Mouse (Mus musculus) adrenal gland, adult 18-20 months (tissue): ENCODE measurements around the gene Pde8a. TPM values are rescaled to one million over a fixed set of nuclear protein-coding genes. Genes with fewer than 3 reads are reported as not detected.

ENCODE experiments used
- DNase-seq, 2 experiments: peaks; one replicate each; pipeline ENCODE4 v3.0.0; 2021 to 2022; ENCODE audit warnings: low spot score in 2 of 2
- total RNA-seq, 2 experiments: library from RNA; stranded (reverse); gene quantifications; 1 replicate in 1 of 2; 2 replicates in 1 of 2; pipeline ENCODE4 v1.2.3; 2021

Pde8a gene
- total RNA-seq, 2 experiments from 2014 or later = 30.2 to 40.6 TPM

DNA sequence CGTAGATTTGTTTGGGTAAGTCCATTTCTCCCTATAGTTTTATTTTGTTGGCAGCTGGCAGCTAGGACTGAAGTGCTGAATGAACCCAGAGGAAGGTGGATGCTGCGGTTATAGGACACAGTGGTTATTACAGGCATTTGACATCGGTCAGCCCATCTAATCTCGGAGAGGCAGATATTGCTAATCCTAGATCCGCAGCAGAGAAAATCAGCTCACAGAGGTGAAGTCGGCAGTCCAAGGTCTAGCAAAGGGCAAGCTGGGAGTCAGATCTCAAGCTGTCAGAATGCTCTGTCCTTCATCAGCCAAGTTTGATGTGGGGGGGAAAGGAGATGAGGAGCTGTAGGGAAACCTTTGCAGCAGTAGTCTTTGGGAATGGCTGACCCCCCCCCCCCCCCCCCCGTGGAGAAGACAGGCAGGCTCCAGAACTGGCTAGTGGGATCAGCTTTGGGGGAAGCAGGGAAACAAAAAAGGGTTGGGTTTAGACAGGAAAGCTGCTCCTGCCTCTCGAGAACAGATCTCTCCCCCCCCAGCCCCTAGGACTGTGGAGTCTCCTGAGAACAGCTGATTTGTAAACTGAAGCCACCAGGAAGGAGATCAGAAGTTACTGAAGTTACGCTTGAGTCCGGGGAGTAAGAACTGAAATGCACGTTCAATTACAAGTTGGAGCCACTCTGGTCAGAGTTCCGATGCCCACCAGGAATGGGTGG, 3.3 kb upstream of the Pde8a start:
- no peak for DNase-seq

DNA sequence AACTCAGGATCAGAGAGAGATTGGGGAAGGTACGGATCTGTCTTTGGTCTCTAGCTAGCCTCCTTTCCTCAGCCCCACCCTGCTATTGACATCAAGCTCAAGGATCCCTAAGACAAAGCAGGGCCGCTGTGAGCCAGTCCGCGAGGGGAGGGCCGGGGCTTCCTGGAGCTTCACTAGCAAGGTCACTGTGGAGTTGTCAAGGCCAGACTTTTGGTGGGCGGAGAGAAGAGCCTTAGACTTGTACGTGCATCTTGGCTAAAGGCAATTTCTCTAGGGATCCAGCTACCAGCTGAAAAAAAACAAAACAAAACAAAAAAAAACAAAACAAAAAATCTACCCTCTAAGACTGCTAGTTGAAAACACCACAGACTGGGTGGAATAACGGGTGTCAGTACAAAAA, 1.6 kb upstream of the Pde8a start:
- DNase-seq = peak; percentile 37 to 47

DNA sequence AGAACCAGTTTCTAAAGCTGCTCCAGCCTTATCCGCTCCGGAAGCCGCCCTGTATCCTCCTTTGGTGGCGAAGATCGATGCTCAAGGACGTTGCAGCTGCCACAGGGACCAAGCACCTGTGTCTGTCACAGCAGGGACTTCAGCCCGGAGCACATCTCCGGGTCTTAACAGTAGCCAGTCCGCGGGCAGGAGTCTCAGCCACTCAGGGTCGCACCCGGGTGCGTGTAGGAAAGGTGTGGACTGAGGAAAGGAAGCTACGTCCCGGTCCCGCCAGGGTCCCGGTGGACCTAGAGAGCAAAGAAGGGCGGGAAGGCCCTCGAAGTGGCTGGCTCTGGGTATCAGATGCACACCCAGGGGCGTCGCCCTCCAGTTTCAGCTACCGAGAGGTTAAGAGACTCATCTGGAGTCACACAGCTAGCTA, 1.1 kb upstream of the Pde8a start:
- peak; percentile 61 to 64 for DNase-seq

DNA sequence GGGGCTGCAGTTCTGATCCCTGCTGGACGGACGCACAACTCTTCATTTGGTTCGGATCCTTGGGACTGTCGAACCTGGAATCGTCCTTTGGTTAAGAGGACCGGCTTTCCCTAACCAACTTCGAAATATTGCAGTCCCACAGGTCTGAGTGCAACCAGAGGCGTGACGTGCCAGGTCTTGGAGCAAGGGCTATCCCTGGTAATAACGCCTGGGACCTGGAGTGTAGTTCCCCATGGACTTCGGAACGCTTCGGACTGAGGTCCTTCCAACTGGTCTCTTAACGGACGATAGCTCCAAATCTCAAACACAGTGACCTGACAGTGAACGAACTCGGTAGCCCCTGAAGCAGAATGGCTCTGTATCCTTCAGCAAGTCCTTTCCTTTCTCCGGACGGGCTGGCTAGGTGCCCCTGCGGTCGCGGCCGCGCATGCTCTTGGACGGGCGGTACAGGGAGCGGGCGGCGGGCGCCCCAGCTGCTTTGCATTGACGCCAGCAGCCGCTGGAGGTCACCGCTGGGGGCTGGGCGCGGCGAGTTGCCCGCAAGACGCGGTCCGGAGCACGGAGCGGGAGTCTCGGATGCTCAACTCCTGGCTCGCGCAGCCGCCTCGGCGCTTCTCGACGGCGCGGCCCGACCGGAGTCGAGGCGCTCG, 574 bp upstream of the Pde8a start:
- peak; percentile 97 to 98 for DNase-seq

DNA sequence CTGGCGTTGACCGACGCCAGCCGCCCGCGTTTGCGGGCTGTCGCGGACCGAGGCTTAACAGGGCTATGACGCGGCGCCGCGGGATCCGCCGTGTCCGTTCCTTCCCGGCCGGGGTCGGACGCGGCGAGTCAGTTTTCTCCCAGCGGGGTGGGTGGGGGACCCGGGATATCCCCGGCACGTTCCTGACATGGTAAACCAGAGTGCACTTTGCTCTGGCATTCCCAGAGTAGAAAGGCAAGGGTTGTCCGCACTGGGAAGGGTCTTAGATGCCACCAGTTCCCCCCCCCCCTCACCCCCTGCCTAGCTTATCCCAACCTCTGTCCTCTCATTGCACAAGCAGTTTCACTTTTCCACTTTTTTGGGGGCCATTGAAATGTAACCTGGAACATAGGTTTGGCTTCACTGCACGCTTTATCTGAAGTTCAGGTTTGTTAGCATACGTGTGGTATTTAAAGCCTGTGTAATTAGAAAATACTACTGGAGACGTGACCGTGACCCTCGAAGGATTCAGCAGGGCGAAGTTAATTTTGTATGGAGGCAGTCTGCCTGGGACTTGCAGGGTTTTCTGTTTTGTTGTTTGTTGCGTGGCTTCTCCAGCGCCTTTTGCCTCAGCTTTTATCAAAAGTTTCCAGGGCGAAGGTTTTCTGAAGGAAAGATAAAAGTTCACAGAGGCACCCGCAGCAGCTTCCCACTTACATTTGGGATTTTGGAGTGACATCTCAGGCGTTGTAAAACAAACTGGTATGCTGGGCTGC, 934 bp downstream of the Pde8a start:
- DNase-seq = peak in 1 of 2 experiments; percentile 14

DNA sequence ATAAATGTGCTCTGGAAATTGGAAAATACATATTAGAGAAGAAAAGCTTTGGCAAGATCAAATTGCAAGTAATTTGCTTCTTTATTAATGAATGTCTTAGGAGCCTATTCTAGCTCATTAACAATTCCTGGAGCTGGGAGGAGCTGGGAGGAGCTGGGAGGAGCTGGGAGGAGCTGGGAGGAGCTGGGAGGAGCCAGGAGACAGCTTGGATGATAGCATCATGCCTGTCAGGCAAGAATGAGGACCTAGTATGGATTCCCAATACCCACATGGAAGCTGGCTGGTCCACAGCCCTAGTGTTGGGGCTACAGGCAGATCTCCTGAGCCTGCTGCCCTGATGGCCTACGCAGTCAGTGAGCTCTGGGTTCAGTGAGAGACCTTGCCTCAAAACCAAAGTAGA, 2.6 kb downstream of the Pde8a start:
- DNase-seq = no peak

DNA sequence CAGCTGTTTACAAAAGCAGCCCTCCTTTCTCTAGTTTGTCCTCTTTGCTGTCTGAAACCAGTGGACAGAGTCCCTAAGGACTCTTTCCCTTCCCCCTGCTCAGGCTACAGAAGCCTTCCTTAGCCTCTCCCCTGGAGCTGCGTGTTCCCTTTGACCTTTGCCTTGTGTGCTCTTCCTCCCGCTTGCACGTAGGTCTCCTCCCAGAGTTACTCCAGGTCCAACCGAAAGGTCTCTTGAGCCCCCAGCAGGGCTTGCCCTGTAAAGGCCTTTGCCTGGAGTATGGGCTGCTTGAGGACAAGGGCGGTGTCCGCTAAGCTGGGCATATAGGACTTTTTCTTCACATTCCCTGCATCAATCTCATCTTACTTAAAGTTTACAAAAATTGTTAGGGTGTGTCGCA, 5.9 kb downstream of the Pde8a start:
- no peak for DNase-seq

DNA sequence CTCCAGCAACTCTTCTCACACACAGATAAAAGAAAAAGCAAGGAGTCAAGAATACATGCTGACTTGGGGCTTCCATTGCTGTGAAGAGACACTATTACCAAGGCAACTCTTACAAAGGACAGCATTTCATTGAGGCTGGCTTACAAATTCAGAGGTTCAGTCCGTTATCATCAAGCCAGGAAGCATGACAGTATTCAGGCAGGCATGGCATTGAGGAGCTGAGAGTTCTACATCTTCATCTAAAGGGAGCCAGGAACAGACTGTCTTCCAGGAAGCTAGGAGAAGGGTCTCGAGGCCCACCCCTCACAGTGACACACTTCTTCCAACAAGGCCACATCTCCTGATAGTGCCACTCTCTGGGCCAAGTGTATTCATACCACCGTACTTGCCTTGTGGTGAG, 7.0 kb downstream of the Pde8a start:
- DNase-seq = no peak

DNA sequence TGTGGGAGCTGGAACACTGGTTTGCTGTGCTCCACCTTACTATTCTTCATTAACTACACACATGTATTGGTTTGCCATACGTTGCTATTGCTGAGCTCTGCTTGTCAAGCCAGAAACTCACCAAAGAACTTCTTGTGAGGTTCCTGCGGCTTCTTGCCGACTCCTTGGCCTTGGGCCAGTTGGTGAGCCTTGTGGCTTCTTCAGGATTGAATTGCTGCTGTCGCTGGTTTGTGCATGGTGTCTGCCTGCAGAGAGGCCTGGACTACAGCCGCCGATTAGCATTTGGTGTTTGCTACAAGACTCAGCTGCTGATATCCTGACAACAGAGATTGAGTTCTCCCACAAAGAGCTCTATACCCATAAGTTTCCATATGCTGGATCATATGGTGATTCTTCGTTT, 10.9 kb downstream of the Pde8a start:
- DNase-seq = no peak

DNA sequence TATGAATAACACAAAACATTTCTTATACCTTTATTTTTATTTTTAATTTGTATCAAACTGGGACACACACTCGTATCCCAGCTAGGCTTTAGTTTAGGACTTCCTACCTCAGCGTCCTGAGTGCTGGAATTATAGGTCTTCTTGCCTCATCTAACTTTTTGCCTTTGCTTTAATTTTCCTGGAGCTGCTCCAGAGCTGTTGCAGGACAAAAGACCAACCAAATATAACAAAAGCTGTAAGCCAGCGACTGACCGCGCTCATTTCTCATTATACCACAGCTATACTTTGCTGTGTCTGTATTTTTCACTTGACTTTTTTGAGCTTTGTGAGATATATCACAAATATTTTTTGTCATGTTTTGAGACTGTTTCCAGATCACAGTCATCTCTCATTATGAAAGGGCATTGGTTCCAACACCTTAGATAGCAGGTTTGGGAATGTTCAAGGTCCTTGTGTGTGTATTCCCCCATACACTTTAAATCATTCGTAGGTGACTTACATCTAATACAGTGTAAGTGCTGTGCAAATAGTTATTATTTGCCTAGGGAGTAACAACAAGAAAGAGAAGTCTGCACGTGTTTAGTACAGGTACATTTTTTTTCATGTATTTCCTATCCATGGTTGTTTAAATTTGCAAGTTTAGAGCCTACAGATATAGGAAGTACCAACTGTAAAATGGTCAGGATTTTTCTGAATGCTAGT, 16.8 kb downstream of the Pde8a start:
- no peak for DNase-seq

DNA sequence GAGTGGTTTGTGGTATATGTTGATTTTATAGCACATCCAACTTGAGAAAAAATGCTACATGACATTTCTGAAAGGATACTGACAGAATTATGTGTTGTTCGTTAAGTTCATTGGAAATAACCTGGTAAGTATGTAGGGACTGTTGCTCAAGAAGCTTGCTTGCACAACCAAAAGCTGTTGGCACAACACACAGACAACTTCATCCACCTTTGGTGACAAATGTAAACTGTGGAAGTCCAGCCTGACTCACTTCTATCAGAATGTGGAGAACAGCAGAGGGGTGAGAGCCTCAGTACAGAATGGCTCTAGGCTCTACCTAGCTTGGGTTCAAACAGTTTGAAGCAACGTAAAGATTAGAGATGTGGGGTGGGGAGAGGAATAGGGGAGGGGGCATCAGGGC, 19.3 kb downstream of the Pde8a start:
- no peak for DNase-seq

DNA sequence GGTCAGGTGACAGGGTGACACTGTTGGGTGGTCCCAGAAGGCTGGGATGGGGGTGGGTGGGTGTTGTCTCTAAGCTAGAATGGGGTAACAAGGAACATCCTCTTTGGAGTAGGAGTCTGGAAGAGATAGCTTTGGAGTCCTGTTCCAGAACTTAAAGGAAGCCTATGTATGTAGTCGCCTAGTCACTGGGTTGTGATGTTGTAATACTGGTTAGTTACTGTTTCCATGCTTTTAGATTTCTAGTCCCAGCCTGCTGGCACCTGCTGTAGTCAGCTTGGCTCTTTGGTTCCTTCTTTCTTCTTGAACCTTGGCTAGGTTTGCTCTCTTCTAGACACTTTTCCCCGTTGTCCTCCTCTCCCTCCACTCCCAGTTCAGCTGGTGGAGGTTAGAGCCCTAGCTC, 21.7 kb downstream of the Pde8a start:
- no peak for DNase-seq

DNA sequence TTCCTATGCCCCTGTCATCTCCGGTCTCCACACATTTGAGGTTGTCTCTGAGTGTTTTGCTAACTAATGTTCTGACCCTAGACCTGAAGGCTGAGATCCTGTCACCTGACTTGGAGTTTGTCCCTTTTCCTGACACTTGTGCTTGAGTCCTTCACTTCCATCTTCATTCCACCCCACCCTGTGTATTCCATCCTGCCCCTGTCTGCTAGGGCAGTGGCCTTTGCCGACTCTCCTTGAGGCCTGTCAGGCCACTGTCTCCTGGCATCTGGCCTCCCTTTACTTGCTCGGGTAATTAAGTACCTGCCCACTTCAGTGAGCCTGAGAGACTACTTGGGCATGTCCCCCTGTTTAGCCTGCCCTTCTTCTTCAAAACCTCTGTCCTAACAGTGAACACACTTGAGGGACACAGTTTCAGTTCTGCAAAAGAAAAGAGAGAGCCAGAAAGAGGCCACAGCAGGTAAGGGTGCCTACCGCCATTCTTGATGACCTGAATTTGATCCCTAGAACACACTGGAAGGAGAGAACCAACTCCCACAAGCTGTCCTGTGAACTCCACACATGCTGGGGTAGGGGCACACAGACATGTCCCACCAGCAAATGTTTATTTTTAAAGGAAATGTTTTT, 22.3 kb downstream of the Pde8a start:
- DNase-seq = no peak

DNA sequence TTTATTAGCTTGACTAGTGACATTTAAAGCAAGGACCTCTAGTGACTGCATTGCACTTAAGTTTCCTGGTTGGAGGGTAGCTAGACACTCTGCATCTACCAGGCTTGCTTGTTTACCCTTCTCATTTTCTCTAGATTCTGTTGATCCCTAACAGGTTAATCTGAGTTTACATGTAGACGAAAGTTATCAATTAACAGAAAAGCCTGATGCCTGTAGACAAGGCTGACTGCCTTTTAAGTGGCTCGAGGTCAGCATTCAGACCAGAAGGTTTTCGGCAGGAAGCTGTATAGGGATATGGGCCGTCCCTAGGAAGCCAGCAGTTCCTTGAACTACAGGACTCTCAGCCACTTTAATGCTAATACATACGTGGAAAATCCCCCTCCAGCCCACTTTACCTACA, 30.0 kb downstream of the Pde8a start:
- DNase-seq = no peak

DNA sequence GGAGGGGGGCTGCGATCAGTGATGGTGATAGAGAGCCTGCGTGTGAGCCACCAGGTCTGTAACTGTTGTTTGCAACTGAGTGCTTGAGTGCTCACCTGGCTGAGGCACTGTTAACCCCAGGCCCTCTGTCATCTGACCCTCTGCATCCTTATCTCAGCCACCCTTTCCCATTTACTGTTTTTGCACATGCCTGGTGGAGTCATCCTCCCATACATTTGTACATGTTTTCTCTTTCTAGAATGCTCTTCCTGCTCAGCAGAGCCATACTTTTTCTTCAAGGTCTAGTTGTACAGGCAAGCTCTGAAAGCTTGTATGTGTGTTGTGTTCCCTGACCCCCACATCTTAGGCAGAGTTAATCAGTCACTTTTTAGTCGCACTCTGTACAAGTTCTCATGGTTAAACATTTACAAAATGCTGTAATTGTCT, 36.5 kb downstream of the Pde8a start:
- no peak for DNase-seq

DNA sequence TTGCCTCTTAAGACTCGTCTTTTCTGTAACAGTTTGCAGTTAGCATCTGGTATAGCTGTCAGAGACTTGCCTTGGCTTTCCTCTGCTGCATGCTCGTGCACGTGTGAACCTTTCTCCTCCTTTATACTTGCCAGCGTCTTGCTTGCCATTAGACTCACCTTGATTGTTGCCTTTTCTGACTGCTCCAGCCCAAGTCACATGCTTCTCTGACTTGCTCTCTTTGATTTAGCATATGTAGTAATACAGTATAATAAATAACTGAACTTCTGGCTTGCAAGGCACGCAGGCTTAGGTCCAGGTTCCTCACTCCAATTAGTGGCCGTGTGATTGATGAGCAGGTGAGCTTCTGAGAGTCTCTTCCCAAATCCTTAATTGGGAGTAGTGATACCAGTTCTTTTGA, 37.2 kb downstream of the Pde8a start:
- DNase-seq = no peak

DNA sequence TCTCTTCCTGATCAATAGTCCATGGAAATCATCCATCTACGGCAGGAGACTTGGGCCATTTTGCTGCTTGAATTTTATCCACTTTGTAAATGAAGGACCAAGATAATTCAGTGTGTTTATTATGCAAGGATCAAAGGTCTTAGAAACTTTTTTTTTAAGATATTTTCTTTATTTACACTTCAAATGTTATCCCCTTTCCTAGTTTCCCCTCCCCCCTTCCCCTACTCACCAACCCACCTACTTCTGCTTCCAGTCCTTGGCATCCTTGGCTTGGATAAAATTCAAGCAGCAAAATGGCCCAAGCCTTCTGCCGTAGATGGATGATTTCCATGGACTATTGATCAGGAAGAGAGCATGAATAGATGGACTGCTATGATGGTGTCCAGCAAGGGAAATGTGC, 38.1 kb downstream of the Pde8a start:
- no peak for DNase-seq

DNA sequence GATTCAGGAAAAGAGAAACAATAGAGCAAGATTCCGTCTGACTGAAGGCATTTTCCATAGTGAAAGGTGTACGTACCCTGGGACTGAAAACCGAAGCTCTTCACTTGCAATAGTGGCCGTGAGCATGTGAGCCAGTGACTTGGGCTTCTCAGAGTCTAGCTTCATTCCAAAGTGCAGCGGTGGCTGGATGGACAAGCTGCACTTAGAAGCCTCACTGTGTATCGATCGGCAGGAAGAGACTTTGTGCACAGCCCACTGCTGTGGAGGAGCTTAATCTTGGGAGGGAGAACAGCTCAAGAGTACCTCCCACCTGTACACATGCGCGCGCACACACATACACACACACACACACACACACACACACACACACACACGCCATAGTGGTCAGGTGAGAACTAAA, 39.9 kb downstream of the Pde8a start:
- no peak for DNase-seq

DNA sequence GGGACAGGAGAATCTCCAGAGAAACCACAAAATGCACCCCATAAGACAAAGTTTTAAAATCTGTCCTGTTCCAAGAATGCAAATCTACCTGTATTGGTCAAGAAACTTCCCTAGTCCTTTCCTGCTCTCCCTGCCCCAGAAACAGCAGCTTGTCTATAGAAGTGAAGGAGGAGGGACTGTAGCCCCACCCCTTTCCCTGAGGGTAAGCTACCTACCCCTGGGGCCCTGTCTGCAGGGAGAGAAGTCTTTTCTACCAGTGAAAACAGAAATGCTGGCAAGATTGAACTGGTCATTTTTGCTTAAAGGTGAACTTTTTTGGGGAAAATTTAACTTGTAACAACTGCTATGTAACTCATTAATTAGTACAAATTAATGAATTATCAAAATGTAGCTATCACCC, 41.2 kb downstream of the Pde8a start:
- no peak for DNase-seq

DNA sequence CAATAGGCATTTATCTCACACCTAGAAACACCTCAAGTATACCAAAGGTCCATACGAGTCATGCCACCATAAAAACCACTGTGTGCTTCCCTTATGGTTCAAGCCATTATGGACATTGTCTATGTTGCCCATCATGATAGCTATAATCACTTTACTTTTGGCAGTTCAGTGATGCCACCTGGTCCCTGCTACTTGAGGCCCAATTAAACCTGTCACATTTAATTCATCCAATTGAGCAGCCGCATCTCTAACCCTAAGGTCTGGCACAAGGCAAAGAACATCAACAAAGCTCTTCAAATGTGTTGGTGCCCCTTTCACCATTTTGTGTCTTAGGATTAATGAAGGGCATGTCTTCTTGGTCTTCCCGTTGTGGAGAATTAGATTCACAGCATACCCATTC, 42.1 kb downstream of the Pde8a start:
- no peak for DNase-seq

DNA sequence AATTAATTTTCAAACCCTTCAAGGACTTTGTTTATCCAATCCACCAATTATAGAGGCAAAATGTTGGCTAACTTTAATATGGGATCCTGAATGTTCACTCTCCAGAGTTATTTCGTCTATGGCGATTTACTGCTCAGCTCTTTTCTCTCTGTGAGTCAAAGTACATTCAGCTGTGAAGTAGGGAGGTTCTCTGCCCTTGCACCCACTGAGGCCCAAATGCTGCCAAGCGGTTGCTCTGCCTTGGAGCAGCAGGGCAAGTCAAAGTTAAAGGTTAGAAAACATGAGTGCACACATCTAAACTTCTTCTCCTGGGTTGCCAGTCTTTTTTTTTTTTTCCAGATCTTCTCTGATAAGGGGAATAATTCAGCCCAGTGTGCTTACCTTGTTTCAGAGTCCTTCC, 43.4 kb downstream of the Pde8a start:
- DNase-seq = no peak
